Mouse (Mus musculus): ENCODE results near the gene Olfr715. TPM values are rescaled to one million over a fixed set of nuclear protein-coding genes. Genes with fewer than 3 reads are reported as not detected.
"Not testable (repeated sequence)": the region's sequence is repeated elsewhere in the genome, so short reads cannot be mapped to it uniquely, and the experiment has no call there.

Gene Olfr715
- polyA plus RNA-seq (2012; rRNA removed) = not detected in 2 replicates

DNA sequence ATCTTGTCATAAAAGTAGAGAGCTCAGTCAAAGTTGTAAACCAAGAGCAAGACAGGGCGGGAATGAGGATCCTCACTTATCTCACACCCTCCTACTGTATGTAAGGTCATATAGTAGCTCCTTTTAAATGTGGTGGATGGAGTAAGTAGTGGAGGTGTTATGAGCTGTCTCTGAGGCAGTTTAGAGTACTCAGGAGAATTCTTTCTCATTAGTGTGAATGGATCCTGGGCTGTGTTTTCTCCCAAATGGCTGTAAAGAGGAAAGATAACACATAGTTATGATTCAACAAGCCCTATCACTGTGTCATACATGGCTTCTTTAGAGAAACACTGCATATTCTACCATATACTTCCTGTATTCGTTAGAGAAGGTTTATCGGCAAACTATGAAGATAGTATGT lies at the start of gene Olfr715:
Olfr715 (minus strand) TSS at position 101 of the 400 bp plus-strand sequence.
- H3K36me3 ChIP-seq (ENCODE audit: control insufficient read depth, insufficient read depth, low read length); H3K4me3 ChIP-seq (ENCODE audit: control insufficient read depth, low read depth, low read length); H3K4me1 ChIP-seq (ENCODE audit: control insufficient read depth, insufficient read depth, low read length); H3K27me3 ChIP-seq (ENCODE audit: control insufficient read depth, insufficient read depth, low read length); H3K27ac ChIP-seq (ENCODE audit: control insufficient read depth, insufficient read depth, low read depth, low read length): not testable (repeated sequence)

DNA sequence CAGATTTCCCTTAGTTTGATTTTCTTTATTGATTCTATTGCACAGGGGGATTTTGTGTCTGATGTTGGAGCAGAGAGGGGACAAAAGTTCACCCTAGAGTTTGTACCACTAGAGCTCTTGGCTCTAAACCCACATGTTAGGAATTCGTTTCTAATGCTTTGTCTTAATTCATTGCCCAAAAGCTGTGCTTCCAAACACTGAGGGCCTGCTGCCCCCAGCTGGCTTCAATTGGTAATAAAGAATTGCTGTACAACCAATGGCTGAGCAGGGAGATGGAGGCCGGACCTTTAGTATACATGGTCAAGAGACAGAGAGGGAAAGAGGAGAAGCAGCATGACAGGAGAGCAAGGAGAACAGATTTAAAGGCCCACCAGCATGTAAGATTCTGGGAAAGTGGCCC lies 49.5 kb upstream of the Olfr715 start:
- Histone ChIP-seq H3K36me3 (ENCODE audit: control insufficient read depth, insufficient read depth, low read length) (no peaks in the 10 kb centered on the region), H3K27me3 (ENCODE audit: control insufficient read depth, insufficient read depth, low read length) (no peaks in the 10 kb centered on the region), H3K4me1 (ENCODE audit: control insufficient read depth, insufficient read depth, low read length) (no peaks in the 10 kb centered on the region), H3K4me3 (ENCODE audit: control insufficient read depth, low read depth, low read length) (no peak overlapping the region), H3K27ac (ENCODE audit: control insufficient read depth, insufficient read depth, low read depth, low read length) (no peak overlapping the region)
- TF ChIP-seq CTCF (IDR thresholded peaks at IDR 0.05; ENCODE audit: control insufficient read depth, insufficient read depth, insufficient replicate concordance, low read depth, low read length) = no peak
- TF ChIP-seq POLR2A (IDR thresholded peaks at IDR 0.05; ENCODE audit: control insufficient read depth, low read depth, low read length) = no peak

GRCm38 (mm10) chr7:107166690-107167089 lies 35.8 kb upstream of the Olfr715 start, which contains the start of gene Nlrp14:
TSS of gene Nlrp14 (plus strand) at chr7:107166990.
- H3K27ac ChIP-seq (ENCODE audit: control insufficient read depth, insufficient read depth, low read depth, low read length) = no peak within 1 kb of the TSS
- no peak within 1 kb of the TSS for H3K4me3 ChIP-seq (ENCODE audit: control insufficient read depth, low read depth, low read length)
- no peaks in the 10 kb centered on the region for H3K36me3 ChIP-seq (ENCODE audit: control insufficient read depth, insufficient read depth, low read length)
- H3K4me1 ChIP-seq (ENCODE audit: control insufficient read depth, insufficient read depth, low read length) = no peaks in the 10 kb centered on the region; the same call in 1 of the 2 replicates
- TF ChIP-seq POLR2A (IDR thresholded peaks at IDR 0.05; ENCODE audit: control insufficient read depth, low read depth, low read length) (no peak), CTCF (IDR thresholded peaks at IDR 0.05; ENCODE audit: control insufficient read depth, insufficient read depth, insufficient replicate concordance, low read depth, low read length) (no peak)
- no peaks in the 10 kb centered on the region for H3K27me3 ChIP-seq (ENCODE audit: control insufficient read depth, insufficient read depth, low read length)

- not testable (repeated sequence) for H3K27me3 ChIP-seq (ENCODE audit: control insufficient read depth, insufficient read depth, low read length); H3K4me1 ChIP-seq (ENCODE audit: control insufficient read depth, insufficient read depth, low read length); H3K27ac ChIP-seq (ENCODE audit: control insufficient read depth, insufficient read depth, low read depth, low read length); H3K36me3 ChIP-seq (ENCODE audit: control insufficient read depth, insufficient read depth, low read length); H3K4me3 ChIP-seq (ENCODE audit: control insufficient read depth, low read depth, low read length)
These were observed 7.1 kb upstream of the Olfr715 start, which contains the start of gene Olfr716 for GRCm38 (mm10) chr7:107138027-107138426. TSS of gene Olfr716 (plus strand) at chr7:107138327.

DNA sequence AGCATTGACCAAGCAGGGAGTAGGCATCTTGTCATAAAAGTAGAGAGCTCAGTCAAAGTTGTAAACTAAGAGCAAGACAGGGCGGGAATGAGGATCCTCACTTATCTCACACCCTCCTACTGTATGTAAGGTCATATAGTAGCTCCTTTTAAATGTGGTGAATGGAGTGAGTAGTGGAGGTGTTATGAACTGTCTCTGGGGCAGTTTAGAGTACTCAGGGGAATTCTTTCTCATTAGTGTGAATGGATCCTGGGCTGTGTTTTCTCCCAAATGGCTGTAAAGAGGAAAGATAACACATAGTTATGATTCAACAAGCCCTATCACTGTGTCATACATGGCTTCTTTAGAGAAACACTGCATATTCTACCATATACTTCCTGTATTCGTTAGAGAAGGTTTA lies 20.6 kb downstream of the Olfr715 start, which contains the start of gene Olfr715b:
Olfr715b (minus strand) TSS at position 101 of the 400 bp plus-strand sequence.
- H3K4me1 ChIP-seq (ENCODE audit: control insufficient read depth, insufficient read depth, low read length); H3K27me3 ChIP-seq (ENCODE audit: control insufficient read depth, insufficient read depth, low read length); H3K27ac ChIP-seq (ENCODE audit: control insufficient read depth, insufficient read depth, low read depth, low read length); H3K4me3 ChIP-seq (ENCODE audit: control insufficient read depth, low read depth, low read length); H3K36me3 ChIP-seq (ENCODE audit: control insufficient read depth, insufficient read depth, low read length): not testable (repeated sequence)

GRCm38 (mm10) chr7:107092920-107093319 lies 38.0 kb downstream of the Olfr715 start, which contains the start of gene Olfr17:
TSS of gene Olfr17 (plus strand) at chr7:107093220.
- Histone ChIP-seq H3K27me3 (ENCODE audit: control insufficient read depth, insufficient read depth, low read length) (no peaks in the 10 kb centered on the region), H3K36me3 (ENCODE audit: control insufficient read depth, insufficient read depth, low read length) (no peaks in the 10 kb centered on the region)
- TF ChIP-seq CTCF (IDR thresholded peaks at IDR 0.05; ENCODE audit: control insufficient read depth, insufficient read depth, insufficient replicate concordance, low read depth, low read length) = no peak
- TF ChIP-seq POLR2A (IDR thresholded peaks at IDR 0.05; ENCODE audit: control insufficient read depth, low read depth, low read length) = no peak

More at GRCm38 (mm10) chr7:107092920-107093319, 38.0 kb downstream of the Olfr715 start, which contains the start of gene Olfr17:
- H3K4me3 ChIP-seq (ENCODE audit: control insufficient read depth, low read depth, low read length) = no peak within 1 kb of the TSS
- no peak within 1 kb of the TSS for H3K27ac ChIP-seq (ENCODE audit: control insufficient read depth, insufficient read depth, low read depth, low read length)
- H3K4me1 ChIP-seq (ENCODE audit: control insufficient read depth, insufficient read depth, low read length) = no peaks in the 10 kb centered on the region

Other genes with a start within 250 kb of the Olfr715 start
- not detected in 2 replicates for gene Olfr706, start 242.9 kb downstream of the Olfr715 start, polyA plus RNA-seq (2012; rRNA removed)
- not detected in 2 replicates for gene Olfr707, start 229.8 kb downstream of the Olfr715 start, polyA plus RNA-seq (2012; rRNA removed)
- not detected in 2 replicates for gene Olfr1532-ps1, start 223.1 kb downstream of the Olfr715 start, polyA plus RNA-seq (2012; rRNA removed)
- not detected in 2 replicates for gene Olfr709-ps1, start 198.9 kb downstream of the Olfr715 start, polyA plus RNA-seq (2012; rRNA removed)
- gene Olfr710, start 182.8 kb downstream of the Olfr715 start, polyA plus RNA-seq (2012; rRNA removed) = not detected in 2 replicates
- gene Olfr6, start 167.1 kb downstream of the Olfr715 start, polyA plus RNA-seq (2012; rRNA removed) = not detected in 2 replicates
- not detected in 2 replicates for gene Olfr711, start 155.6 kb downstream of the Olfr715 start, polyA plus RNA-seq (2012; rRNA removed)
- 0.09 TPM in 1 of 2 replicates, not detected in the other for gene Olfr2, start 125.0 kb downstream of the Olfr715 start, polyA plus RNA-seq (2012; rRNA removed)
- gene Olfr713, start 99.9 kb downstream of the Olfr715 start, polyA plus RNA-seq (2012; rRNA removed) = not detected in 2 replicates
- not detected in 2 replicates for gene Olfr714, start 60.1 kb downstream of the Olfr715 start, polyA plus RNA-seq (2012; rRNA removed)
- gene Olfr17, start 37.9 kb downstream of the Olfr715 start, polyA plus RNA-seq (2012; rRNA removed) = not detected in 2 replicates
- not detected in 2 replicates for gene Olfr715b, start 20.7 kb downstream of the Olfr715 start, polyA plus RNA-seq (2012; rRNA removed)
- not detected in 2 replicates for gene Olfr716, start 7.2 kb upstream of the Olfr715 start, polyA plus RNA-seq (2012; rRNA removed)
- 91.1 and 114 TPM in 2 replicates for gene Nlrp14, start 35.9 kb upstream of the Olfr715 start, polyA plus RNA-seq (2012; rRNA removed)
- 49.0 and 67.1 TPM in 2 replicates for gene Rbmxl2, start 78.4 kb upstream of the Olfr715 start, polyA plus RNA-seq (2012; rRNA removed)
- gene Syt9, start 239.6 kb upstream of the Olfr715 start, polyA plus RNA-seq (2012; rRNA removed) = 1.6 and 2.0 TPM in 2 replicates

Data from testis, adult 2 months (tissue).